Mouse (Mus musculus) urinary bladder, adult 2 months (tissue): Measurements from ENCODE around the gene Tor3a. TPM values are rescaled to one million over a fixed set of nuclear protein-coding genes. Genes with fewer than 3 reads are reported as not detected.

Experiments used
- DNase-seq: peaks from one replicate; pipeline ENCODE4 v3.0.0; 2022; ENCODE audit warnings: low spot score
- polyA plus RNA-seq: library from polyadenylated mRNA; depleted of rRNA; stranded (reverse); fragments of >200 nt; gene quantifications from 2 replicates; pipeline ENCODE4 v1.2.3, GENCODE M21; 2012

Tor3a gene
- polyA plus RNA-seq, 1 experiment: 21.3 TPM

DNA sequence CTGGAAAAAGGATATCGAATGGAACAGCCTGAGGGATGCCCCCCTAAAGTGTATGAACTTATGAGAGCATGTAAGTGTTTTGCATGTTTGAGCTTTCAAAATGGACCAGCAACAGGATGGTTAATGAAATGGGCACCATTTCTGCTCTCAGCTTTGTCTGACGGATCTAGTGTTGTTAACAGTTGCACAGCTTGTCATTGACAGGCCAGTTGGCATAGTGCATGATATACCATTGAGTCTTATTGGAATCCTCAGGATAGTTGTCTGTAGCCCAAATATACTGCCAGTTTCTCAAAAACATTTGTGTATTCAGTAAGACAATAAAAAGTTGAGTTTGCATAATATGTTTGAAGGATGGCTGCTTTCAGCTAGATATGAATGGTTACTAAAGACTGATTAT, 39.0 kb downstream of the Tor3a start:
- DNase-seq: no peak

DNA sequence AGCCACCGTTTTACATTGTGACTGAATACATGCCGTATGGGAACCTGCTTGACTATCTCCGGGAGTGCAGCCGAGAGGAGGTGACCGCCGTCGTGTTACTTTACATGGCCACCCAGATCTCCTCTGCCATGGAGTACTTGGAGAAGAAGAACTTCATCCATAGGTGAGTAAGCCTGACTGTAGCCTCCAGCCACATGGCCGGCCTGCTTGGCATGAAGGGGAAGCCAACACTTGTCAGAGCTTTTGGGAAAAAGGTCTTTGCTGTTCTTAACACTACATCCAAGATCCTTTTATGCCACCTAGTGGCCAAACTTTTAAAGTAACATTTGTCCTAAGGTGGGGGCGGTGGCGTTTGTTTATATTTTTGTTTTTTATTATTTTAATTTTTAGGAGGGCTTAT, 41.1 kb downstream of the Tor3a start:
- no peak for DNase-seq

GRCm38 (mm10) chr1:156630965-156631364, 43.2 kb downstream of the Tor3a start:
- no peak for DNase-seq

GRCm38 (mm10) chr1:156629984-156630383, 44.2 kb downstream of the Tor3a start:
- DNase-seq: no peak

- no peak for DNase-seq
Measured at GRCm38 (mm10) chr1:156626729-156627128, 47.4 kb downstream of the Tor3a start.

GRCm38 (mm10) chr1:156624231-156624630, 49.9 kb downstream of the Tor3a start:
- no peak for DNase-seq

- DNase-seq: no peak
Measured at GRCm38 (mm10) chr1:156620951-156621350, 53.2 kb downstream of the Tor3a start.

GRCm38 (mm10) chr1:156620292-156620909, 53.8 kb downstream of the Tor3a start:
- no peak for DNase-seq

DNA sequence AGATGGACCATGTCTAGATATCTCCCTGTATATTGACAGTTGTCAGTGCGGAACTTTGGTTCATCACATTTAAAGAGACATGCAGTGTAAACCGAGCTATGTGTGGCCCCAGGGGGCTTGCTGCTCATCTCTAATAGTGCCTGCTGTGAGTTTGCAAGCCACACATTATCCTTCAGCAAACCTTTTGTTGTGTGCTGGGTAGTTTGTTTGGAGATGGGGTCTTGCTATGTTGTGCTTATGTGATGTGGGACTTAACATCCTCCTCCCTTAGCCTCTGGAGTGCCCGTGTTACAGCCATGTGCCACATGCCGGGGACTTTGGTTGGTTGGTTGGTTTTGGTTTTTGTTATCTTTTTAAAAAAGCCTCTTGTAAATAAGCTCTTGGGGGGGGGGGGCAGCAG, 56.3 kb downstream of the Tor3a start:
- DNase-seq: no peak

GRCm38 (mm10) chr1:156616989-156617598, 57.1 kb downstream of the Tor3a start:
- DNase-seq: no peak

GRCm38 (mm10) chr1:156615381-156616133, 58.6 kb downstream of the Tor3a start:
- peak; percentile 49 for DNase-seq

- DNase-seq: no peak
Measured at GRCm38 (mm10) chr1:156614710-156615109, 59.4 kb downstream of the Tor3a start.

DNA sequence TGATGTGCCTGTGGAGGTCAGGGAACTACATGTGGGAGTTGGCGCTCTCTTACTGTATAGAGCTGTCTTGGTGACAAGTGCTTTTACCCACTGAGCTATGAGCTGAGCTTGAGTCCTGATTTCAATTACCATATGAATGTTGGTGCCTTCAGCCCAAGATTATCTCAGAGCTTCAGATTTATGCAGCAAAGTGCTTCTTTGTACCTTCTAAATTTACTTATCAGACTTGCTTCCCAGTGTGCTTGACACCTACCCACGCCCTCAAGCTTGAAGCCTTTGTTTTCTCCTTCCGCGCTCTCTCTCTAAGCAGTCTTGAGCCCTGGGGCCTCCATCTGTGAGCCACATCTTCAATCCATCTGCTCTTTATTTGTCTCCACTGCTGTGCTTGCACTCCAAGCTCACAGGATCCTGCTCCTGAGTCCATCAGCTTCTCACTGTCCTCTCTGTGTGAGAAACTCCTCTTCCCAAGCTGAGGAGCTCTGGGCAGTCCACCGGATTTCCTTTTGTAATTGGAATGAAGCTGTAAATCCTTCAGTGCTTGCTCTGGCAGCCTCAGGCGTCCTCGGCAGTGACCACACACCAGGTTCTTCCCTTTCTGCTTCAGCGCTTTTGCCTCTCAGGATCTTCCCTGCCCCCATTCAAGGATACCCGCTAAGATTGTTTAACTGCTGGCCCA, 60.2 kb downstream of the Tor3a start:
- DNase-seq: no peak

DNA sequence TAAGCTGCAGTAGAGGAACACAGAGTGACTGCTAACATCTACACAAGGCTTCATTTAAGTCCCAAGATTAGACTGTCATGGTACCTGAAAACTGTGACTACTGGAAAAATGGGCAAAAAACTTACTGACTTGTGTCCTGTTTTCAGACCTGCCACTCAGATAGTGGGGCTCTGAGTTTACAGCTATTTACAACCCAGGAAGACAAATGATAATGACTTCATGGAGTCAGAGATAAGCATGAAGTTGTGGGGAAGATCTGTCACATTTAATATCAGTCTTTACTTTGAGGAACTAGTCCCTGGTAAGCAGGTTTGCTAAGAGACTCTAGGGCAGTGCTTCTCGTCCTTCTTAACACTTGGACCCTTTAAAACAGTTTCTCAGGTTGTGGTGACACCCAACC, 63.9 kb downstream of the Tor3a start:
- no peak for DNase-seq

DNA sequence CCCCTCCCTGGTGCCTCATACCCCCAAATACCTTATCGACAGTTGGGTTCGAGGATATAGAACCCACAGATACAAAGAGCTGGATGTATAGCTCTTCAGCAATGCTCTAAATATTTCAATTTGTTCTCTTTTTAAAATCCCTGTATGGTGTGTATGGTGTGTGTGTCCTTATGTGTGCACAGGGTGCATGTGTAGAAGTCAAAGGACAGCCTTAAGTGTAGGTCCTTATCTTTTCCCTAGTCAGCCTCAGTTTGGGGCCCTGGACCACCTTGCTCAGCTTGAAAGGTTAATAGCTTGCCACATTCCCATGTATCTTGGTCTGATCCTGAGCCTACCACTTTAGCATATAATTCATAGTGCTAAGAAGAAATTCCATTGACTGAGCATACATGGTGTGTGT, 65.7 kb downstream of the Tor3a start:
- no peak for DNase-seq

- DNase-seq: no peak
Measured at GRCm38 (mm10) chr1:156605940-156606339, 68.2 kb downstream of the Tor3a start.

- DNase-seq: no peak
Measured at GRCm38 (mm10) chr1:156605094-156605866, 68.9 kb downstream of the Tor3a start.
